Mouse (Mus musculus): ENCODE data around the gene Mapk14. TPM values are rescaled to one million over a fixed set of nuclear protein-coding genes. Genes with fewer than 3 reads are reported as not detected.

Mapk14 gene
- polyA plus RNA-seq, 1 experiment from 2014 or later, result 26.5 TPM

GRCm38 (mm10) chr17:28702646-28703045 is 11.5 kb downstream of the Mapk14 start:
- H3K4me3 ChIP-seq (ENCODE audit: low read depth, low read length), result no peak overlapping the region
- no peaks in the 10 kb centered on the region for H3K9me3 ChIP-seq (replicated peaks; ENCODE audit: control insufficient read depth, low read length)
- 96% methylated on average over 2 of the region's 2 CpGs for WGBS
- H3K4me1 ChIP-seq (ENCODE audit: control insufficient read depth, insufficient read depth, low read length), result peaks cover 8% of the 10 kb centered on the region
- DNase-seq (ENCODE audit: low spot score) (no peak), ATAC-seq (no peak)
- no peak overlapping the region for H3K9ac ChIP-seq (ENCODE audit: low read length)
- H3K36me3 ChIP-seq (ENCODE audit: control insufficient read depth, insufficient read depth, low read length), result no peaks in the 10 kb centered on the region
- no peaks in the 10 kb centered on the region for H3K27me3 ChIP-seq (replicated peaks; ENCODE audit: control insufficient read depth, insufficient read depth, low read length)
- no peak overlapping the region for H3K4me2 ChIP-seq (ENCODE audit: low read length)
- no peak overlapping the region for H3K27ac ChIP-seq (ENCODE audit: low read depth, low read length)

- Histone ChIP-seq H3K4me1 (ENCODE audit: control insufficient read depth, insufficient read depth, low read length) (no peaks in the 10 kb centered on the region), H3K27me3 (replicated peaks; ENCODE audit: control insufficient read depth, insufficient read depth, low read length) (no peaks in the 10 kb centered on the region), H3K4me3 (ENCODE audit: low read depth, low read length) (no peak overlapping the region), H3K27ac (ENCODE audit: low read depth, low read length) (no peak overlapping the region), H3K9me3 (replicated peaks; ENCODE audit: control insufficient read depth, low read length) (no peaks in the 10 kb centered on the region), H3K36me3 (ENCODE audit: control insufficient read depth, insufficient read depth, low read length) (no peaks in the 10 kb centered on the region), H3K4me2 (ENCODE audit: low read length) (no peak overlapping the region), H3K9ac (ENCODE audit: low read length) (no peak overlapping the region)
- ATAC-seq (no peak), DNase-seq (ENCODE audit: low spot score) (no peak)
- WGBS, result 58% methylated on average over 1 of the region's 1 CpGs
Measured at GRCm38 (mm10) chr17:28706697-28707096, 15.6 kb downstream of the Mapk14 start.

- Histone ChIP-seq H3K36me3 (ENCODE audit: control insufficient read depth, insufficient read depth, low read length) (no peaks in the 10 kb centered on the region), H3K4me1 (ENCODE audit: control insufficient read depth, insufficient read depth, low read length) (no peaks in the 10 kb centered on the region), H3K9me3 (replicated peaks; ENCODE audit: control insufficient read depth, low read length) (no peaks in the 10 kb centered on the region), H3K9ac (ENCODE audit: low read length) (no peak overlapping the region), H3K4me3 (ENCODE audit: low read depth, low read length) (no peak overlapping the region), H3K27me3 (replicated peaks; ENCODE audit: control insufficient read depth, insufficient read depth, low read length) (no peaks in the 10 kb centered on the region), H3K4me2 (ENCODE audit: low read length) (no peak overlapping the region), H3K27ac (ENCODE audit: low read depth, low read length) (no peak overlapping the region)
- ATAC-seq (no peak), DNase-seq (ENCODE audit: low spot score) (no peak)
- 91% methylated on average over 3 of the region's 3 CpGs for WGBS
Measured at GRCm38 (mm10) chr17:28707136-28707627, 16.1 kb downstream of the Mapk14 start.

- H3K27me3 ChIP-seq (replicated peaks; ENCODE audit: control insufficient read depth, insufficient read depth, low read length), result no peaks in the 10 kb centered on the region
- no peaks in the 10 kb centered on the region for H3K36me3 ChIP-seq (ENCODE audit: control insufficient read depth, insufficient read depth, low read length)
- ATAC-seq, result no peak
- no peak overlapping the region for H3K4me2 ChIP-seq (ENCODE audit: low read length)
- H3K27ac ChIP-seq (ENCODE audit: low read depth, low read length), result no peak overlapping the region
- H3K9me3 ChIP-seq (replicated peaks; ENCODE audit: control insufficient read depth, low read length), result no peaks in the 10 kb centered on the region
- WGBS, result 93% methylated on average over 2 of the region's 2 CpGs
- H3K4me3 ChIP-seq (ENCODE audit: low read depth, low read length), result no peak overlapping the region
- no peaks in the 10 kb centered on the region for H3K4me1 ChIP-seq (ENCODE audit: control insufficient read depth, insufficient read depth, low read length)
- no peak for DNase-seq (ENCODE audit: low spot score)
- no peak overlapping the region for H3K9ac ChIP-seq (ENCODE audit: low read length)
Measured at GRCm38 (mm10) chr17:28707816-28708215, 16.7 kb downstream of the Mapk14 start.

- H3K9ac ChIP-seq (ENCODE audit: low read length), result no peak overlapping the region
- H3K9me3 ChIP-seq (replicated peaks; ENCODE audit: control insufficient read depth, low read length), result no peaks in the 10 kb centered on the region
- no peak overlapping the region for H3K4me3 ChIP-seq (ENCODE audit: low read depth, low read length)
- H3K27me3 ChIP-seq (replicated peaks; ENCODE audit: control insufficient read depth, insufficient read depth, low read length), result no peaks in the 10 kb centered on the region
- H3K4me1 ChIP-seq (ENCODE audit: control insufficient read depth, insufficient read depth, low read length), result no peaks in the 10 kb centered on the region
- ATAC-seq (no peak), DNase-seq (ENCODE audit: low spot score) (no peak)
- no peak overlapping the region for H3K4me2 ChIP-seq (ENCODE audit: low read length)
- WGBS, result 58% methylated on average over 2 of the region's 2 CpGs
- peaks cover under 1% of the 10 kb centered on the region; the same call in 1 of the 2 replicates for H3K36me3 ChIP-seq (ENCODE audit: control insufficient read depth, insufficient read depth, low read length)
- H3K27ac ChIP-seq (ENCODE audit: low read depth, low read length), result no peak overlapping the region
Measured at GRCm38 (mm10) chr17:28708989-28709388, 17.9 kb downstream of the Mapk14 start.

- Histone ChIP-seq H3K4me1 (ENCODE audit: control insufficient read depth, insufficient read depth, low read length) (no peaks in the 10 kb centered on the region), H3K4me2 (ENCODE audit: low read length) (no peak overlapping the region), H3K36me3 (ENCODE audit: control insufficient read depth, insufficient read depth, low read length) (peaks cover 8% of the 10 kb centered on the region), H3K4me3 (ENCODE audit: low read depth, low read length) (no peak overlapping the region), H3K9me3 (replicated peaks; ENCODE audit: control insufficient read depth, low read length) (no peaks in the 10 kb centered on the region), H3K27ac (ENCODE audit: low read depth, low read length) (no peak overlapping the region), H3K27me3 (replicated peaks; ENCODE audit: control insufficient read depth, insufficient read depth, low read length) (no peaks in the 10 kb centered on the region), H3K9ac (ENCODE audit: low read length) (no peak overlapping the region)
- no peak for ATAC-seq
- DNase-seq (ENCODE audit: low spot score), result no peak
- 91% methylated on average over 8 of the region's 8 CpGs for WGBS
Measured at GRCm38 (mm10) chr17:28709552-28710290, 18.6 kb downstream of the Mapk14 start.

GRCm38 (mm10) chr17:28710291-28710688 is 19.2 kb downstream of the Mapk14 start:
- Histone ChIP-seq H3K4me1 (ENCODE audit: control insufficient read depth, insufficient read depth, low read length) (no peaks in the 10 kb centered on the region), H3K4me2 (ENCODE audit: low read length) (no peak overlapping the region), H3K27me3 (replicated peaks; ENCODE audit: control insufficient read depth, insufficient read depth, low read length) (no peaks in the 10 kb centered on the region), H3K9me3 (replicated peaks; ENCODE audit: control insufficient read depth, low read length) (no peaks in the 10 kb centered on the region), H3K4me3 (ENCODE audit: low read depth, low read length) (no peak overlapping the region), H3K27ac (ENCODE audit: low read depth, low read length) (no peak overlapping the region), H3K36me3 (ENCODE audit: control insufficient read depth, insufficient read depth, low read length) (peaks cover 13% of the 10 kb centered on the region), H3K9ac (ENCODE audit: low read length) (no peak overlapping the region)
- DNase-seq (ENCODE audit: low spot score), result no peak
- ATAC-seq, result no peak
- WGBS, result 91% methylated on average over 8 of the region's 8 CpGs

- DNase-seq (ENCODE audit: low spot score), result no peak
- Histone ChIP-seq H3K9me3 (replicated peaks; ENCODE audit: control insufficient read depth, low read length) (no peaks in the 10 kb centered on the region), H3K27ac (ENCODE audit: low read depth, low read length) (no peak overlapping the region), H3K4me3 (ENCODE audit: low read depth, low read length) (no peak overlapping the region), H3K36me3 (ENCODE audit: control insufficient read depth, insufficient read depth, low read length) (peaks cover 21% of the 10 kb centered on the region), H3K4me1 (ENCODE audit: control insufficient read depth, insufficient read depth, low read length) (no peaks in the 10 kb centered on the region), H3K9ac (ENCODE audit: low read length) (no peak overlapping the region), H3K4me2 (ENCODE audit: low read length) (no peak overlapping the region), H3K27me3 (replicated peaks; ENCODE audit: control insufficient read depth, insufficient read depth, low read length) (no peaks in the 10 kb centered on the region)
- 90% methylated on average over 6 of the region's 6 CpGs for WGBS
- no peak for ATAC-seq
Measured at GRCm38 (mm10) chr17:28711237-28711636, 20.1 kb downstream of the Mapk14 start.

GRCm38 (mm10) chr17:28712305-28712704 is 21.2 kb downstream of the Mapk14 start:
- DNase-seq (ENCODE audit: low spot score), result no peak
- H3K9ac ChIP-seq (ENCODE audit: low read length), result no peak overlapping the region
- no peak overlapping the region for H3K27ac ChIP-seq (ENCODE audit: low read depth, low read length)
- 97% methylated on average over 6 of the region's 6 CpGs for WGBS
- no peaks in the 10 kb centered on the region for H3K4me1 ChIP-seq (ENCODE audit: control insufficient read depth, insufficient read depth, low read length)
- H3K4me3 ChIP-seq (ENCODE audit: low read depth, low read length), result no peak overlapping the region
- no peaks in the 10 kb centered on the region for H3K9me3 ChIP-seq (replicated peaks; ENCODE audit: control insufficient read depth, low read length)
- no peak overlapping the region for H3K4me2 ChIP-seq (ENCODE audit: low read length)
- peaks cover 29% of the 10 kb centered on the region for H3K36me3 ChIP-seq (ENCODE audit: control insufficient read depth, insufficient read depth, low read length)
- no peaks in the 10 kb centered on the region for H3K27me3 ChIP-seq (replicated peaks; ENCODE audit: control insufficient read depth, insufficient read depth, low read length)
- ATAC-seq, result no peak
